In the genomic region with DNA sequence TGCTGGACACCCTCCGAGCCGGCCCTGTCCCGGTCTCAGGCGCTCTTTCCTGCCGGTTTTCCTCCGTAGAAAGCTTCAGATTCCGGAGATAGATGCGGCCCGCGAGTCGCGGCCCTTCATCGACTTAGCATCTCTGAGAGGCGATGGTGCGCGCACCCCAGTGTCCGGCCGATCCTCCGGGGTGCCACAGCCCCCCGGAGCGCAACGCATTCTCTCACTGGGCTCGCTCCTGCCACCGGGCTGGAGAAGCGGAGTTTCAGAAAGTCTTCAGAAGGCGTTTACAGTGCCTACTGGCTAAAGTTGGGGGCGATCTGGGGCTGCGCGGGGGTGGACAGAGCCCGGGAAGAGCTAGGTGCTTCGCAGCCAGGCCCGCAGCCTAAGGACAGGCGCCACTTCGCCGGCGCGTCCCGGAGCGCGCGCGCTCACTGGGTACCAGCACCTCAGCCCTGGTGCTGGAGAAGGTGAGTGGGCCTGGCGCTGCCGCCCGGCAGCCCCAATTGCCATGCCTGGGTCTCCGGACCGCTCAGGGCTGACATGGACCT, we compare ENCODE assay signal across 8 mouse cellular contexts. TPM values are rescaled to one million over a fixed set of nuclear protein-coding genes. Genes with fewer than 3 reads are reported as not detected.
DNase-seq lines count a peak whose midpoint lies in the region; ATAC-seq and TF ChIP-seq lines count a peak whose summit lies in the region.

No protein-coding gene starts in this region.

- H3K4me3 ChIP-seq in hindbrain, embryonic 10.5 days: peak overlapping the region; percentile 76
- H3K4me3 ChIP-seq in midbrain, postnatal 0 days (ENCODE audit: low read depth, low read length): peak overlapping the region; percentile 76

- peak overlapping the region; percentile 94 for H3K4me2 ChIP-seq in midbrain, postnatal 0 days (ENCODE audit: low read depth, low read length, poor library complexity, severe bottlenecking)

- H3K36me3 ChIP-seq in hindbrain, embryonic 10.5 days: no peaks in the 10 kb centered on the region
- no peaks in the 10 kb centered on the region for H3K36me3 ChIP-seq in midbrain, postnatal 0 days (ENCODE audit: insufficient read depth, low read length)

- under 1% methylated on average over 47 of the region's 47 CpGs for WGBS in hindbrain, embryonic 10.5 days
- WGBS in midbrain, postnatal 0 days: under 1% methylated on average over 47 of the region's 47 CpGs

- DNase-seq in left cerebral cortex, postnatal 36 days (ENCODE audit: low spot score in 2 of 2): peak; percentile 39 to 51
- DNase-seq in left cerebral cortex, postnatal 14 days (ENCODE audit: low spot score in 2 of 2): no peak
- DNase-seq in cerebellum, postnatal 25 days: peak; percentile 70 to 73
- peak; percentile 46 for DNase-seq in hindbrain, embryonic 10.5 days (ENCODE audit: low spot score)
- no peak for DNase-seq in midbrain, postnatal 0 days (ENCODE audit: low spot score)
- DNase-seq in thymus, postnatal 4 days: no peak
- no peak for DNase-seq in gastrocnemius, adult 8-10 months (ENCODE audit: low spot score in 2 of 2)

- H3K27me3 ChIP-seq in hindbrain, embryonic 10.5 days (ENCODE audit: insufficient read depth, poor library complexity, severe bottlenecking): peaks cover 84% of the 10 kb centered on the region
- peaks cover 7% of the 10 kb centered on the region; the same call in 1 of the 2 replicates for H3K27me3 ChIP-seq in midbrain, postnatal 0 days (ENCODE audit: insufficient read depth, low read length)

- H3K4me1 ChIP-seq in hindbrain, embryonic 10.5 days (replicated peaks): peaks cover 30% of the 10 kb centered on the region
- 0 out of 2 replicates have a peak, but pooled peaks cover 3% of the 10 kb centered on the region for H3K4me1 ChIP-seq in midbrain, postnatal 0 days (ENCODE audit: insufficient read depth, low read length)

- H3K9me3 ChIP-seq in hindbrain, embryonic 10.5 days: no peaks in the 10 kb centered on the region
- no peaks in the 10 kb centered on the region for H3K9me3 ChIP-seq in midbrain, postnatal 0 days (ENCODE audit: low read length)

- intact Hi-C loops in left cerebral cortex, postnatal 36 days (cut with DNase I): loop anchor here (5.0 kb wide), 1 partner anchor 34 kb away; no protein-coding TSS in a partner anchor
- intact Hi-C loops in left cerebral cortex, postnatal 14 days (cut with DNase I): loop anchor here (5.0 kb wide), 2 partner anchors 39 to 136 kb away; no protein-coding TSS in a partner anchor

- no peak overlapping the region for H3K27ac ChIP-seq in hindbrain, embryonic 10.5 days
- no peak overlapping the region for H3K27ac ChIP-seq in midbrain, postnatal 0 days (ENCODE audit: low read depth, low read length)

- peak overlapping the region; percentile 83 for H3K9ac ChIP-seq in midbrain, postnatal 0 days (replicated peaks; ENCODE audit: low read length, poor library complexity, severe bottlenecking)

- TF ChIP-seq CTCF in midbrain, postnatal 0 days (IDR thresholded peaks at IDR 0.05): no peak

- ATAC-seq in midbrain, postnatal 0 days (ENCODE audit: low FRiP score): no peak
- ATAC-seq in megakaryocyte progenitor cell, adult 5-6 weeks (replicated peaks; ENCODE audit: poor library complexity): no peak

RNA-seq across cellular contexts. Expression of gene Crhr1, which starts 0.9 kb away (rescaled TPM):
- total RNA-seq in left cerebral cortex, postnatal 36 days (2021): 10 to 100 TPM; 29.9 to 31.5 TPM
- 10 to 100 TPM; 40.3 to 45.1 TPM for total RNA-seq in left cerebral cortex, postnatal 14 days (2021)
- 0.31 and 0.95 TPM in 2 replicates for polyA plus RNA-seq in hindbrain, embryonic 10.5 days (2016; fragmentation: Nextera tagmentation; extraction: Ambion mirVana)
- 26.5 and 28.0 TPM in 2 replicates for total RNA-seq in midbrain, postnatal 0 days (2014; rRNA removed)
- 7.2 and 9.4 TPM in 2 replicates for polyA plus RNA-seq in midbrain, postnatal 0 days (2015; fragmentation: Nextera tagmentation; extraction: Ambion mirVana)
- total RNA-seq in gastrocnemius, adult 8-10 months (2022): not detected
- not detected in 2 replicates for total RNA-seq in megakaryocyte progenitor cell, adult 5-6 weeks (2015)
- not detected in 2 replicates for total RNA-seq in megakaryocyte progenitor cell, adult 5-6 weeks (2017)

RNA-seq across cellular contexts. Expression of gene Sppl2c, which starts 52.6 kb away (rescaled TPM):
- not detected for total RNA-seq in left cerebral cortex, postnatal 36 days (2021)
- not detected for total RNA-seq in left cerebral cortex, postnatal 14 days (2021)
- polyA plus RNA-seq in hindbrain, embryonic 10.5 days (2016; fragmentation: Nextera tagmentation; extraction: Ambion mirVana): not detected in 2 replicates
- total RNA-seq in midbrain, postnatal 0 days (2014; rRNA removed): not detected in 2 replicates
- not detected in 2 replicates for polyA plus RNA-seq in midbrain, postnatal 0 days (2015; fragmentation: Nextera tagmentation; extraction: Ambion mirVana)
- not detected for total RNA-seq in gastrocnemius, adult 8-10 months (2022)
- total RNA-seq in megakaryocyte progenitor cell, adult 5-6 weeks (2015): not detected in 2 replicates
- total RNA-seq in megakaryocyte progenitor cell, adult 5-6 weeks (2017): not detected in 2 replicates

Comparison
In these comparisons a context has a peak if more than half of its experiments do, and no peak if none do; other contexts are left out.
1. DNase-seq: peak in left cerebral cortex, postnatal 36 days (2 of 2), cerebellum, postnatal 25 days (2 of 2) and hindbrain, embryonic 10.5 days (single experiment); none in left cerebral cortex, postnatal 14 days (0 of 2), midbrain, postnatal 0 days (single experiment), thymus, postnatal 4 days (single experiment) and gastrocnemius, adult 8-10 months (0 of 2).
2. RNA of gene Crhr1, which starts 0.9 kb away (total RNA-seq): 40.3 to 45.1 TPM in left cerebral cortex, postnatal 14 days, 29.9 to 31.5 TPM in left cerebral cortex, postnatal 36 days and 26.5 to 28.0 TPM in midbrain, postnatal 0 days; not detected in gastrocnemius, adult 8-10 months and not detected in megakaryocyte progenitor cell, adult 5-6 weeks; every median in the first group is over 10 times any median in the second.